Mouse (Mus musculus) naive thymus-derived CD4-positive, alpha-beta T cell, adult 2 months (primary cell): ENCODE data around the gene St7.

Experiments
- DNase-seq: peaks from one replicate; pipeline ENCODE4 v3.0.0-alpha.2; 2011; ENCODE audit warnings: low read depth

St7 gene

DNA sequence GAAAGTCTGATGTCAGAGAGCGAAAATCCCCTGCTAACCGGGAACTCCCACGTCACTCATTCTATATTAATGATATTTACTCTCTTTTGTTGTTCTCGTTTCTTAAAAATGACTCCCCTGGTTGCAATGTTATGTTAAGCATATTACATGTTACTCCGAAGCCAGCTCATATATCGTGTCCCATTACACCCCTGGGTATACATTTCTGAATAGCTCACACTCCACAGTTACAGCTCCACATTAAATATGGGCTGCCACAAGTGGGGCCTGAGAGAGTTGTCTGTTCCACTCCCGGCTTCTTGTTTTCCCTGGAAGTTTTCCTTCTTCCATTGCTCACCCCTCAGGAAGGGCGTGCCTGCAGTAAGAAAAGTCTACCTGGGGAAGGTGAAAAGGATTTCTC lies 259.0 kb downstream of the St7 start:
- no peak for DNase-seq

DNA sequence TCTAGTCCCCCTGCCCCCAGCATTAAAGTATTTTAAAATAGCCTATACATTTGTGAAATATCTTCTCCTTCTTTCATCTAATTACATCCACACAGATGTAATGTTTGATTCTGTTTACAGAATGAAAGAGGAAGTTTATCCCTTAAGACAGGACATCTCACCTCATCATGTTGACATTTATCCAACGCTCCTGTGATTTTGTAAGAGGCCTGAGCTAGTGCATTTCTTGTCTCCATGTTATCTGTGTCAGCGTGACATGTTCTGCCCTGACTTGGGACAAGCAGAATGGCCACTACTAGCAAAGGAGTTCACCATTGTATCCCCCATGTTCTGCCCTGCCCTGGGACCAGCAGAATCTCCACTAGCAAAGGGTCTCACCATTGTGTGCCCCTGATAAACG lies 270.7 kb downstream of the St7 start:
- no peak for DNase-seq

DNA sequence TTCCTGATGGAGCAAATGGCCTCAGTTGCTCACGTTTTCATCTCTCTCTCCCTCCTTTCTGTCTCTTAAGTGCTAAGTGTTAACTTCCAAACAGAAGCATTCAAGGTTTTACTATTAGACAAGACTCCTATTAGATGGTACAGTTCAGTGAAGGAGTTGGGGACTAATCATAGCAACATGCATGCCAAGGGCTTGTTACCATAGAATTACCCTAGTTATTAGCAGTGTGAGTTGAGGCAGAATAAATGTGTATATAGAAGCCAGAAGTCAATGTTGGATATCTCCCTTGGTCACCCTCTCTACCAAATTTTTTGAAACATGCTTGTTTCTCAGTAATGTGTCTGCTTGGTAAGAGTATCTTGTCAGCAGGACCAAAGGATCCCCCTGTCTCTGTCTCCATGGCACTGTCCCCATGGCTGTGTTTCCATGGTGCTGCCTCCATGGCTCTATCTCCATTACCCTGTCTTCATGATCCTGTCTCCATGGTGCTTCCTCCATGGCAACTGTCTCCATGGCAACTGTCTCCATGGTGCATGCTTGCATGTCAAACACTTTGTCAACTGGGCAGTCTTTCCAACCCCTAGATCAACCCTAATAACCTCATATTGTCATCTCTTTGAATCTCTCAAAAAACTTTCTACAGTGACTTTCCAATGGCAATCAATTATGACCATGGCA lies 275.9 kb downstream of the St7 start:
- DNase-seq = no peak

DNA sequence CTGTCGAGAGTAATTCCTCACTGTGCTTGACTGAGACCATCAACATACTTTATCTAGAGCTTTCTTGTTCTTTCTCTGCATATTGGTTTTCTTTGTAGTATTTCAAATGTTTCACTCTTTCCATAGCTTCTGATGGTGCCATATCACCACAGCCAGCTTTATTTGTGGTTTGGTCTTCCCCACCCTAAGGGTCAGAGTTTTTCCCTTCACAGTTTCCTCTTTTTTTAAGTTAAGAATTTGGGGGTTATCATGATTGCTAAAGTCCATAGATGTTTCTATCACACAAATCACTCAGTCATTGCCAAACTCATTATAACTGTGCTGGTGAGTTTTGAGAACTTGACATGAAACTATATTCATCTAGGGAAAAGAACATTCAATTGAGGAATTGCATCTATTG lies 277.1 kb downstream of the St7 start:
- no peak for DNase-seq

DNA sequence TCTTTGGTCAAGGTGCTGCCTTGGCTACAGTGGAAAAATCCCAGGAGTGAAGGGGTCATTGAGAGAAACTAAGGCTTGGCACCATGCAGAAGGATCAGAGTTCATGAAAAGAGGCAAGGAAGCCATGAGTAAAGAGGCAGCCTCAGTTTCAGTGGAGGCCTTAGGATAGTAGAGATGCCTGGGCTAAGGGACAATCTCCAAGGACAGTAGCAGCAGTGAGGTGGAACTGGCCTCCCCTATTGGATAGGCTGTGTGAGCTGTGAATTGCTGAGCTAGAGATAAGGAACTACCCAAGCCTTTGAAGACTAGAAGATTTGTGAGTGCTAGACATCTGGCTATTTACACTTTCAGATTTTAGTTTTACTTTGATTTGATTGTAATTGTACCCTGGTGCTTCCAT lies 278.7 kb downstream of the St7 start:
- no peak for DNase-seq

DNA sequence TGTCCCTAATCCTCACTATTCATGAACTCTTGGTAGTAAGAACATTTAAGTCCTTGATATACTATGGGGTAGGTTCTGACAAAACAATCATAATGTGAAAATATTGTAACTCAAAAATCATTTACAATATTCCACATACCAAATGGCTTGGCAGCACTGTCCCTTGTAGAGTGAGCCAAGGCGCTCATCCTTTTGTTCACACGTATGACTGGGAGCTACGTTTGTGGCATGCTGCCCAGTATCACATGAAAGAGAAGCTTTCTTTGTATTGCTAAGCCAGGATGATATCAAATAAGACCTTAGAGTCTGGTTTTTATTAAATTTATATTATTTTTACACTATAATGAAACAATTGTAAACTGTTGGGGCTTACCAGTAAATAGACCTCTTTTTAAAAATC lies 281.7 kb downstream of the St7 start:
- no peak for DNase-seq

DNA sequence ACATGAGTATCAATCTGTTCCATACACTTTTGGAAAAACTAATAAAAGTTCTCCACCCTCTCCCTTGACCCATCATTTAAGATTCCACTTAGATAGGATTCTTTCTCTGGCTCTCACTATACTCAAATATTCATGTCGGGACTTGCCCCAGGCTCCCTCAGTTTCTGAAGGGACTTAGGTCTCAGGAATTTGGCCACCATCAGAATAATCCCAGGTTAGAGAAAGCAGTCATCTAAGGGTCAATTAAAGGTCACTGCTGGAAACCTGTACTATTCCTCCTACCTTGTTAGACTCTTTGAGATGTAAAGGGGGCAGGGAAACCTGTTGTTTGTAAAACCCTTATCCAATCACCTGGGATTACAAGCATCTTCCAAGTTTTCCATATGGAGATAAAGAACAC lies 284.4 kb downstream of the St7 start:
- no peak for DNase-seq

DNA sequence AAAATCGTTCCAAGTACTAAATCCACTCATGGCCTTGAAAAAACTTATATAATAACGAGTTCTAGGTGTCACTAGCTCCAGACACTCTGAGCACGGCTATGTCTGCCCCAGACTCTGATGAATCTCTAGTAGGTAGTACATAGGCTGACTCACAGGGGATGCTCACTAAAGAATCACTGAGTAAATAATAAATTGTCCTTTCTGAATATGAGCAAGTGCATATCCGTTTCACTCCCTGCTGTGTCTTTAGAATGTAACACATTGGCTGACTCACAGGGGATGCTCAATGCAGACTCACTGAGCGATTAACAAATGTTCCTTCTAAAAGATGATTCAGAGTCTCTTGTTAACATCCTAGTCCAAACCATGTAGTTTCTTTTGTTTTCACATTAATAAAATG lies 285.6 kb downstream of the St7 start:
- no peak for DNase-seq

DNA sequence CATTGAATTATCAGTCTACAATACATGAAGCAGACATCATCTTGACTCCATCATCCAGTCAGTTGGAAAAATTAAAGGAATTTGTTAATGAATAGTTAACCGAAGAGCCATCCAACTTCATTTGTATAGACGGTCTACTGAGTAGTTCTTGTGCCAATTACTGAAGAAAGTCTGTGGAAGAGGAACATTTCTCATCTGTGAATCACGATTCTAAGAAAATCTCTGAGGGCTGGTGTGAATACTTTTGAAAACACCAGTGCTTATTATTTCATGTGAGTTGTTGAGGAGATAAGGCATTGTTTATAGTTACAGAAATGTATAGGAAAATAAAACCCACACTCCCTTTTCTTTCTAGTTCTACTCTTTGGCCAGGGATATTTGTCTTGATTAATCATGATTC lies 286.1 kb downstream of the St7 start:
- DNase-seq = no peak

DNA sequence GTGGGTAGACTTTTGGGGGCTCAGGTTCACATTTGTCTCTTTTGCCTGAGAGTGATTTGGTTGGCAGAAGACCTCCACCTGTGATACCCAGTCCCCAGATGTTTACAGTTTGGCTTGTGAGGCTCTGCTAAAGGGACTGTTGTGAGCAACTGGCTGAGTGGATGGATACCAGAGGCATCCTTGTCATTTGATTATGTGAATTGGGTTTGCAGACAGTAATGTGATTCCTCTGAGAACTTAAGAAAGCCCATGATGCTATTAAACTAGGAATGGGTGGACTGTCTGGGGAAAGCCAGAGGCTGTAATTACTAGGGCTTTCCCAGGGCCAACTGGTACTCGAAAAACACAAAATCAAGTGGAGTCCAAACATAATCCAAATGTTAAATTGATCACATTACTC lies 286.6 kb downstream of the St7 start:
- no peak for DNase-seq

DNA sequence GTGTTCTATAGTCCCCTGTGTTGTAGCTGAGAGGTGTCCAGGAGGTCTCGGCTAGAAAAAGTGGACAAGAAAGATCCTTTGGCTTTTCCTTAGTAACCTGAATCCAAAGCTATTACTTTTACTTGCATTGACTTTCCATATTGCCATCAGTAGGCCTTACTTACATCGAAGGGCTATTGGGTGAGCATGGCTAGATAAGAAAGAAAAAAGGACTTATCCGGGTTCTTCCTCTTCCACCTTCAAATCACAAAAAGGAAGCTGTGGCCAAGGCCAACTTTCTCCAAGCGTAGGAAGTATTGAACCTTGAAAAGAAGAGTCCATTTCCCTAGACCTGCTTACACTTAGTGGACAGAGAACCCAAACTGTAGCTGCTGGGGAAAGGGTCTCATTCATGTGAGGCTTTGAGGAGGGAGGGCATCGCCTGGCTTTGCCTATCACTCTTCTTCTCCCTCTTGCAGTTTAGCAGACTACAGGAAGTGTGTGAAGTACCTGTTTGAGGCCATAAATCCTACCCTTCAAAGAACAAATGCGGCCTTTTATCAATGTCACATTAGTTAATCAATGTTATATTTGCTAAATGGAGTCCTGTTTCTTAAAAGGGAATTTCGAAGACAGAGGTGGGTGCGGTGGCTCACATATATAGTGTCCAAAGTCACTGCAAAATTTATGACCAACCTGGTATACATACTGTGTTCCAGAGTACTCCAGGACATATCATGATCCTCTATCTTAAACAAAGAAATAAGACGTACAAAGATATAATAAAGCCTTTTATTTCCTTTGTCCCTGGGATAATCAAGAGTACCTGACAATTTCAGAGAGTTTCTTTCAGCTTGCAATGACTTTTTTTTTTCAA lies 297.7 kb downstream of the St7 start:
- no peak for DNase-seq

DNA sequence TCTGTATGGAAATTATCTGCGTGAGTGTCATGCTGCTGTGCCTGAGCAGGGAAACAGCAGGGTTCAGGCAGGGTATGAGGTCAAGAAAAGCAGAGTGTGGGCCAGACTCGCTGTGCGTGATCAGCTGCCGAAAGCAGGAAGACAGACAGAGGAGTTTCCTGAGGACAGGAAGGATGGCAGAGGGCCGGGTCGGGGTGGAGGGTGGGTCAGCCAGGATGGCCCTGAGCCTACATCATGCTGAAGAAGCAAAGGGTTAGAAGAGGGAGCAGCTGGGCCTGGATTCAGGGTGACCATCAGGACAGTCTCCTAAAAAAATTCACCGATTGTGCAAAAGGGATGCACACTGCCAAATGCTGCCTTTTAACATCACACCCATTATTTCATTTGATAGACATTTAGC lies 298.9 kb downstream of the St7 start:
- DNase-seq = no peak
